Mouse (Mus musculus) forebrain, embryonic 11.5 days (tissue): ENCODE results near the gene Dus3l. TPM values are rescaled to one million over a fixed set of nuclear protein-coding genes. Genes with fewer than 3 reads are reported as not detected.

Source experiments
- ATAC-seq: fragments of 200-750 bp; cut with Nextera tagmentation; replicated peaks from 2 replicates; pipeline ENCODE4 v1.8.0; 2017; ENCODE audit warnings: moderate TSS enrichment; ENCODE audit not compliant: low FRiP score
- DNase-seq: peaks from one replicate; pipeline ENCODE4 v3.0.0-alpha.2; 2017; ENCODE audit warnings: low spot score
- H3K27ac ChIP-seq: fragments of 300-500 bp; sonication (generic); 2 replicates; pipeline ENCODE4 v1.5.1; 2014; ENCODE audit warnings: low read depth, low read length
- H3K27me3 ChIP-seq: fragments of 300-500 bp; sonication (generic); 2 replicates; pipeline ENCODE4 v1.6.1; 2014; ENCODE audit warnings: mild to moderate bottlenecking, low read length, mixed read lengths; ENCODE audit not compliant: control insufficient read depth, insufficient read depth
- H3K36me3 ChIP-seq: fragments of 300-500 bp; sonication (generic); 2 replicates; pipeline ENCODE4 v1.6.1; 2014; ENCODE audit warnings: mild to moderate bottlenecking, low read length, moderate library complexity, mixed read lengths; ENCODE audit not compliant: control insufficient read depth, insufficient read depth
- H3K4me1 ChIP-seq: fragments of 300-500 bp; sonication (generic); replicated peaks from 2 replicates; pipeline ENCODE4 v1.6.1; 2014; ENCODE audit warnings: low read length, mixed read lengths; ENCODE audit not compliant: control insufficient read depth, insufficient read depth
- H3K4me2 ChIP-seq: fragments of 300-500 bp; sonication (generic); 2 replicates; pipeline ENCODE4 v1.6.1; 2014; ENCODE audit warnings: low read depth, mild to moderate bottlenecking, low read length, moderate library complexity, mixed read lengths; ENCODE audit not compliant: severe bottlenecking
- H3K4me3 ChIP-seq: fragments of 300-500 bp; sonication (generic); 2 replicates; pipeline ENCODE4 v1.5.1; 2014; ENCODE audit warnings: low read depth, low read length
- H3K9ac ChIP-seq: fragments of 300-500 bp; sonication (generic); 2 replicates; pipeline ENCODE4 v1.6.1; 2014; ENCODE audit warnings: low read length
- H3K9me3 ChIP-seq: fragments of 300-500 bp; sonication (generic); 2 replicates; pipeline ENCODE4 v1.6.1; 2016; ENCODE audit warnings: low read length, mixed read lengths; ENCODE audit not compliant: control insufficient read depth
- WGBS: fragments of 180-500 bp; shearing (Covaris S2); extraction: QIAGEN DNeasy Blood & Tissue Kit; methylation state at CpG from one replicate; pipeline ENCODE4 v1.1.7; 2014; 5-methylcytosine and 5-hydroxymethylcytosine counted together
- polyA plus RNA-seq: library from polyadenylated mRNA; unstranded; fragments of >200 nt; fragmentation: Nextera tagmentation; extraction: Ambion mirVana; gene quantifications from 2 replicates; pipeline ENCODE4 v1.2.1, GENCODE M21; 2014

Dus3l gene
- polyA plus RNA-seq, 1 experiment from 2014 or later, result 40.4 TPM

DNA sequence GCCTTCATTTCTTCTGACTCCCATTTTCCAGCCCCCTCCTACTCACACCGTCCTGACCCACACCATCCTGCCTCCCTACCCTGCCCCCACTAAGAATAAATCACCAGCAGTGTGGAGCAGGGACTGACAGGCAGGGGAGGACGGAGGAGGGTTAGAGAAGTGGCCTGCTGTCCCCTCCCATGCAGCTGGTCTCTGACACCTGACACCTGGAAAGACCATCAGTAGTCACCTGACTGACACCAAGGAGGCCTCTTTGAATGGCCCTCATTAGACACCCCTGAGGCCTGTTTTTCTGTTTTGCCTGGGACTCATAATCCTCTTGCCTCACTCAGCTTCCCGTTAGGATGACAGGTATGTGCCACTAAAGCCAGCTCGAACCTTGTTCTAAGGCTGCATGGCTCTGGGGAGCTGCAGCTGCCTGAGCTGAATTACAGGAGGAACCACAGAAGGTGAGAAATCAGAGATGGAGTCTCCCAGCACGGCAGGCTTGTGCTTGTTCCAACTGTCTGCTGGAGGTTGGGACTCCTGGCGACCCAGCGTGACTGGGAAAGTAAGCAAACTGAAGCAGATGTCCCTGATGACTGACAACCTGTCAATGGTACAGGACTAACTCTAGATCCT lies 37.4 kb upstream of the Dus3l start:
- DNase-seq (no peak), ATAC-seq (no peak)
- H3K27ac ChIP-seq, result no peak overlapping the region
- no peak overlapping the region for H3K9ac ChIP-seq
- H3K27me3 ChIP-seq, result no peaks in the 10 kb centered on the region
- no peak overlapping the region for H3K4me2 ChIP-seq
- peaks cover 2% of the 10 kb centered on the region; the same call in 1 of the 2 replicates for H3K36me3 ChIP-seq
- H3K4me3 ChIP-seq, result no peak overlapping the region
- WGBS, result 15% methylated on average over 7 of the region's 7 CpGs
- H3K9me3 ChIP-seq, result no peaks in the 10 kb centered on the region
- peaks cover 5% of the 10 kb centered on the region; the same call in 1 of the 2 replicates for H3K4me1 ChIP-seq

DNA sequence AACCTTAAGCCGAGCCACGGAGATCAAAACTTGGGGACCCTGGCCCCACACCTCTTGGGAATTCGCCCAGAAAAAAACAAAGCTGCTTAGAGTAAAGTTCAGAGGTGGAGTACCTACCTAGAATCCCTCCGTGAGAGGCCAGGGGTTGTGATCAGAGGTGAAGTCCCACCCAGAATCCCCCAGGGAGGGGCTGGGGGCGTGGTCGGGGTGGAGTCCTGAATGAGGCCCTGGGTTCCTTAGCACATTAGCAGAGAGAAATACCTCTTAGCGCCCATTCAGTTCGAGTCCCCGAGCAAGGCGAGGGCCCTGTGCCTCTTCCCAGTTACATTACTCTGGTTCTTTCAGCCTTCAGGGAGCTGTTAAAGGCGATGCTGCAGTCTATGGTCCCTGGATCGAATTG lies 36.9 kb upstream of the Dus3l start:
- Histone ChIP-seq H3K4me3 (no peak overlapping the region), H3K36me3 (peaks cover 2% of the 10 kb centered on the region; the same call in 1 of the 2 replicates), H3K4me2 (no peak overlapping the region), H3K27ac (no peak overlapping the region), H3K27me3 (no peaks in the 10 kb centered on the region), H3K4me1 (peaks cover 5% of the 10 kb centered on the region; the same call in 1 of the 2 replicates), H3K9ac (no peak overlapping the region), H3K9me3 (no peaks in the 10 kb centered on the region)
- WGBS, result 9% methylated on average over 12 of the region's 12 CpGs
- ATAC-seq, result no peak
- DNase-seq, result no peak

DNA sequence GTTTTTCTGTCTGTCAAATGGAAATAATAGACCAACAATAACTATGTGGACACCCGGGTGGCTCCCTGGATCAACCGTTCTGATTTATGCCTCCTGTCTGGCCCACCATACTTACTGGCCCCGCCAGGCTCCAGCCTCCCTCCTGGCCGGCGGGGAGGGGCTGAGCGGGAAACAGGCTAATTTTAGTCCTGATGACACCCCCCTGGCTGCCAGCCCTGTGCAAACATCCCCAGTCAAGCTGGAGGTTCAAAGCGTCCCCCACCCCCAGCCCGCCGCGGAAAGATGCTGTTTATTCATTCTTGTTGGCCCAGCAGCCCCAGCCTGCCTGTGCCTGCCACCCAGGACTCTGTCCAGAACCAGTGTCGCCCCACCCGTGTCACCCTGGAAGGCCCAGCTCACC lies 36.4 kb upstream of the Dus3l start:
- 54% methylated on average over 12 of the region's 12 CpGs for WGBS

DNA sequence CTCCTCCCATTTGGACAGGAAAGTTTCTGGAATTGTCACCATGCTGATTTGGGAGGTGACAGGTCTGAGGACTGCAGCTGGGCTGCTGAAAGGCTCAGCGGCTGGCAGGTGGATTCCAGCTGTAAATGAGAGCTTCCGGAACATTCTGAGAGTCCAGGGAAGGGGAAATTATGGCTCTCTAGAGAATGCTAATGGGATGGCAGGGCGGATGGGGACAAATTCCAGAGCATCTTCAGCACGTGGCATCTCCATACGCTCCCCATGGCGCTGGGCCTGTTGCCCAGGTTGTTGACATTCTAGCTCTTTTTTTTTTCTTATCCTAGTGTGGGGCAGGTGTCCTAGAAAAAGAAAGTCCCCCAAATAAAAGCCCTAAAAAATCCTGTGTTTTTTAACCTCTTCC lies 35.4 kb upstream of the Dus3l start:
- DNase-seq, result no peak
- H3K27me3 ChIP-seq, result no peaks in the 10 kb centered on the region
- H3K4me2 ChIP-seq, result no peak overlapping the region
- H3K36me3 ChIP-seq, result no peaks in the 10 kb centered on the region
- H3K27ac ChIP-seq, result no peak overlapping the region
- no peak overlapping the region for H3K9ac ChIP-seq
- no peak overlapping the region for H3K4me3 ChIP-seq
- no peak for ATAC-seq
- H3K4me1 ChIP-seq, result peaks cover 5% of the 10 kb centered on the region; the same call in 1 of the 2 replicates
- 71% methylated on average over 6 of the region's 6 CpGs for WGBS
- H3K9me3 ChIP-seq, result no peaks in the 10 kb centered on the region

More for the DNA sequence above, 36.4 kb upstream of the Dus3l start:
- no peaks in the 10 kb centered on the region for H3K27me3 ChIP-seq
- no peak overlapping the region for H3K9ac ChIP-seq
- DNase-seq, result no peak
- no peak overlapping the region for H3K4me2 ChIP-seq
- ATAC-seq, result no peak
- H3K27ac ChIP-seq, result no peak overlapping the region
- H3K4me1 ChIP-seq, result peaks cover 5% of the 10 kb centered on the region; the same call in 1 of the 2 replicates
- H3K9me3 ChIP-seq, result no peaks in the 10 kb centered on the region
- H3K4me3 ChIP-seq, result no peak overlapping the region
- peaks cover 2% of the 10 kb centered on the region; the same call in 1 of the 2 replicates for H3K36me3 ChIP-seq

DNA sequence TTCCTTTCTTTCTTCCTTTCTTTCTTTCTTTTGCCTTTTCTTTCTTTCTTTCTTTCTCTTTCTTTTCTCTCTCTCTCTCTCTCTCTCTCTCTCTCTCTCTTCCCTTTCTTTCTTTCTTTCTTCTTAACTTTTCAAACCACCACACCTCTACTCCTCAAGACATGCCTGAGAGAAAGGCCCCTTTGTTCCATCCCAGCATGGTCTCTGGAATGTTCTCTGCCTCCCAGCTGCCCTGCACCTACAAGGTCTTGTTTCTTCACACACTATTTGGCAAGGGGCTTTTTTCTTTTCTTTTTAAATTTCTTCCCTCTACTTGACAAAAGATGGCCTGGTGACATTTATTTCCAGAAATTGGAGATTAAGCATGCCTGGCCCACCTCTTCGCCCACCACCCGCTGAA lies 34.9 kb upstream of the Dus3l start:
- Histone ChIP-seq H3K9ac (no peak overlapping the region), H3K27ac (no peak overlapping the region), H3K4me2 (no peak overlapping the region), H3K27me3 (no peaks in the 10 kb centered on the region), H3K9me3 (no peaks in the 10 kb centered on the region), H3K36me3 (no peaks in the 10 kb centered on the region), H3K4me3 (no peak overlapping the region), H3K4me1 (peaks cover 5% of the 10 kb centered on the region; the same call in 1 of the 2 replicates)
- no peak for ATAC-seq
- no peak for DNase-seq
- 39% methylated on average over 2 of the region's 2 CpGs for WGBS

DNA sequence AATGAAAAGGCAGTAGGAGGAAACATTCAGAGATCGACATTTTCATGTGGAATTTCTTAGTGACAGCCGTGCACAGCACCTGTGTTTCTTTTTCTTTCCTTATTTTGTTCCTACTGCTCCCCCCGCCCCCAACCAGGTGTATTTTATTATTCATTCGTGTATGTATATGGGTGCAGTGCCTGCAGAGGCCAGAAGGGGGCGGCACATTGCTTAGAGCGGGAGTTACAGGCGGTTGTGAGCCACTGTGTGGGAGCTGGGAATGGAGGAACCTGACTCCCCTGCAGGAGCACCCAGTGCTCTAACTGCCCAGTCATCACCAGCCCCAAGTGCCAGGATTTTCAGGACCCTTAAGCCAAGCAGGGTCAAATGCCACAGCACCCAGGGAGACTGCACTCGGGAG lies 28.0 kb upstream of the Dus3l start:
- ATAC-seq (no peak), DNase-seq (no peak)
- Histone ChIP-seq H3K36me3 (no peaks in the 10 kb centered on the region), H3K4me2 (no peak overlapping the region), H3K27ac (no peak overlapping the region), H3K27me3 (no peaks in the 10 kb centered on the region), H3K9me3 (no peaks in the 10 kb centered on the region), H3K4me1 (no peaks in the 10 kb centered on the region), H3K4me3 (no peak overlapping the region), H3K9ac (no peak overlapping the region)
- WGBS, result 54% methylated on average over 8 of the region's 8 CpGs

DNA sequence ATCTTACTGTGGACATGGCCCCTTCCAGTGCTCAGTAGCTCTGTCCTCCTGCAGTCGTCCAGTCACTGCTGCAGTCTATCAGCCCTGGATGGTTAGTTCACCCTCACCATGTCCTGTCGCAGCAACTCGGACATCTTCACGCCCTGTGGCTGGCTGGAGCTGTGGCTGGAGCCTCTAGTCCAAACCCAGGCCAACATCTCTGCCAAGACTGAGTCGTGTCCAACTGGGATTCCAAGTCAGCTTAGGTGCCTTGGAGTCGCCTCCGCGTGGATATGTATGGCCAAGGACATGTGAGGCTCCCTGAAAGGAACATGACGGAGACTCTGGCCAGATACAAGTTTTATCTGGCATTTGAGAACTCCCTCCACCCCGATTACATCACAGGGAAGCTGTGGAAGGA lies 26.3 kb upstream of the Dus3l start:
- no peaks in the 10 kb centered on the region for H3K27me3 ChIP-seq
- H3K36me3 ChIP-seq, result no peaks in the 10 kb centered on the region
- DNase-seq (no peak), ATAC-seq (no peak)
- no peaks in the 10 kb centered on the region for H3K9me3 ChIP-seq
- no peak overlapping the region for H3K27ac ChIP-seq
- H3K4me1 ChIP-seq, result no peaks in the 10 kb centered on the region
- no peak overlapping the region for H3K4me2 ChIP-seq
- no peak overlapping the region for H3K4me3 ChIP-seq
- 80% methylated on average over 10 of the region's 10 CpGs for WGBS
- no peak overlapping the region for H3K9ac ChIP-seq

DNA sequence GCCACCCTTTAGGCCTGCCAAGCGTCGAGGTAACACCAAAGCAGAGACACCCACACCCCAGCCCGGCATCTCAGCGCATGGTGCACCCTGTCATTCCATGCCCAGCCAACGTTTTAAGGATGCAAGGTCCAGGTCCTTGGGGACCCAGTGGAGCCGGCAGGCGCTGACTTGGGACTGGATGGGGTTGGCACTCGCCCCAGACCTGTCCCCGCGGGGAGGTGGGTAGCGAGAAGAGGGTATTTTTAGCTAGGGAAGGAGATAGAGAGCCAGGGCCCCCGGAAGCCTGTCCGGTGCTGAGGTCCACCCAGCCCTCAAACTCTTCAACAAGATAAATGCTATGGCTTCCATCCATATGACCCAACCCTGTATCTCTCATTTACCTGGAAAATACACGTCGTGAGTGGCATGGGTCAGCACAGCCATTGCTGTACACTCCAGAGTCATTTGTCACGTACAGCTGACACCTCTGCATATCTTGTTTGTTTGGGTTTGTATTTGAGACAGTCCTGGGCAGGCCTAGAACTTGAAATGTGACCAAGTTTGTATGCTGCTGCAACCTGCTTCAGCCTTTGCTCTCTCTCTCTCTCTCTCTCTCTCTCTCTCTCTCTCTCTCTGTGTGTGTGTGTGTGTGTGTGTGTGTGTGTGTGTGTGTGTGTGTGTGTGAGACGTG lies 24.3 kb upstream of the Dus3l start:
- H3K9me3 ChIP-seq, result no peaks in the 10 kb centered on the region
- H3K9ac ChIP-seq, result no peak overlapping the region
- H3K36me3 ChIP-seq, result no peaks in the 10 kb centered on the region
- no peaks in the 10 kb centered on the region for H3K4me1 ChIP-seq
- WGBS, result 86% methylated on average over 17 of the region's 17 CpGs
- DNase-seq (no peak), ATAC-seq (no peak)
- H3K4me2 ChIP-seq, result no peak overlapping the region
- H3K27me3 ChIP-seq, result no peaks in the 10 kb centered on the region
- no peak overlapping the region for H3K27ac ChIP-seq
- H3K4me3 ChIP-seq, result no peak overlapping the region

DNA sequence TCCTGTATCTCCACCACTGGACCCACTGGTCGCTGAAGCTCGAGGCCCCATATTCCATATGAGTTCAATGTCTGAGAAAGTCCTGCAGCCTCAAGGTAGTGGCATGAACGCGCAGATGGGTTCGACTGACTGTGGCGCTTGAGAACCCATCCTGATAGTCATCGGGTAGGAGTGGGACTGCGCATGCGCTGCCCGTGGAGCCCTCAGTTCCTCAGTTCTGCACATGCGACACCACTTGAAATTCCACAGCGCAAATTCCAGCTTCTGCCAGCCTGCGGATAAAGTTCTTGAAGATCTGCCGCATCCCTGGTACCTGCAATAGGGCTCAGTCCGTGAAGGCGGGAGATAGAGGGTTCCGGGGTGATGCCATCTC lies 23.8 kb upstream of the Dus3l start:
- Histone ChIP-seq H3K36me3 (no peaks in the 10 kb centered on the region), H3K4me3 (no peak overlapping the region), H3K27me3 (no peaks in the 10 kb centered on the region), H3K9me3 (no peaks in the 10 kb centered on the region), H3K27ac (no peak overlapping the region), H3K9ac (no peak overlapping the region), H3K4me2 (no peak overlapping the region), H3K4me1 (no peaks in the 10 kb centered on the region)
- ATAC-seq (no peak), DNase-seq (no peak)
- 81% methylated on average over 17 of the region's 17 CpGs for WGBS
